Mouse (Mus musculus) midbrain, embryonic 13.5 days (tissue): ENCODE measurements at regions not wholly inside any gene's neighbourhood (a gene's known extent, or its start where the extent isn't known, plus 50 kb on each side); places are given as distances from the start of the nearest gene placed in this dataset.

Experiments
- ATAC-seq: fragments of 200-750 bp; cut with Nextera tagmentation; 2 replicates; pipeline ENCODE4 v1.8.0; 2017; ENCODE audit warnings: mild to moderate bottlenecking, moderate TSS enrichment, moderate library complexity
- H3K27ac ChIP-seq: fragments of 300-500 bp; sonication (generic); 2 replicates; pipeline ENCODE4 v1.5.1; 2015; ENCODE audit warnings: inconsistent platforms, mild to moderate bottlenecking, moderate library complexity
- H3K27me3 ChIP-seq: fragments of 300-500 bp; sonication (generic); 2 replicates; pipeline ENCODE4 v1.6.1; 2015; ENCODE audit warnings: mild to moderate bottlenecking, inconsistent platforms
- H3K36me3 ChIP-seq: fragments of 300-500 bp; sonication (generic); 2 replicates; pipeline ENCODE4 v1.6.1; 2015; ENCODE audit warnings: mild to moderate bottlenecking, inconsistent platforms
- H3K4me1 ChIP-seq: fragments of 300-500 bp; sonication (generic); replicated peaks from 2 replicates; pipeline ENCODE4 v1.6.1; 2015; ENCODE audit warnings: inconsistent platforms
- H3K4me2 ChIP-seq: fragments of 300-500 bp; sonication (generic); replicated peaks from 2 replicates; pipeline ENCODE4 v1.6.1; 2015; ENCODE audit warnings: moderate library complexity, mild to moderate bottlenecking, inconsistent platforms
- H3K4me3 ChIP-seq: fragments of 300-500 bp; sonication (generic); replicated peaks from 2 replicates; pipeline ENCODE4 v1.5.1; 2015; ENCODE audit warnings: mild to moderate bottlenecking, inconsistent platforms
- H3K9ac ChIP-seq: fragments of 300-500 bp; sonication (generic); replicated peaks from 2 replicates; pipeline ENCODE4 v1.6.1; 2015; ENCODE audit warnings: mild to moderate bottlenecking, inconsistent platforms
- H3K9me3 ChIP-seq: fragments of 300-500 bp; sonication (generic); 2 replicates; pipeline ENCODE4 v1.6.1; 2016; ENCODE audit warnings: mild to moderate bottlenecking, inconsistent platforms
- WGBS: fragments of 180-500 bp; shearing (Covaris S2); methylation state at CpG from one replicate; pipeline ENCODE4 v1.1.7; 2015; 5-methylcytosine and 5-hydroxymethylcytosine counted together

GRCm38 (mm10) chr8:90762390-90762789, 54.8 kb downstream of the Gm19935 start:
- Histone ChIP-seq H3K9ac (no peak overlapping the region), H3K4me2 (no peak overlapping the region), H3K4me3 (no peak overlapping the region), H3K36me3 (no peaks in the 10 kb centered on the region), H3K27ac (peak overlapping the region; percentile 60), H3K4me1 (peaks cover 11% of the 10 kb centered on the region; the same call in 1 of the 2 replicates), H3K27me3 (no peaks in the 10 kb centered on the region), H3K9me3 (no peaks in the 10 kb centered on the region)
- 69% methylated on average over 7 of the region's 7 CpGs for WGBS
- no peak for ATAC-seq

DNA sequence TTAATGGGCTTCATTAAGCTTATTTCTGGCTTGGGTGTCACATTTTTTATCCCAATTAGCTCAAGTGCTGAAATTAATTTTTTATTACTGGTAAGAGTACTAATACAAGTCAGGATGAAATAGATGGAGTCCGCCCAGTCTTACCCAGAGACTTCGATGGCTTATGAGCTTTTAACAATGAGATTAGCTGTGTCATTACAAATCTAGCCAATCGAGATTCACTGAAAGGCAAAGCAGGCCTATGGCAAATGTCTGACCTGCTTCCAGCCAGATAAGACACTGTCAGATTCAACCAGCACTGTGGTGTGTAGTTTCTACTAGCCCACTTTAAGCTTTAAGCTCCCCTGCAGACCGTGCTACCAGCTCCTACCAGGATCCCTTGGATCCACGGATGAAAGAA, 55.2 kb downstream of the Gm19935 start:
- Histone ChIP-seq H3K4me3 (no peak overlapping the region), H3K4me1 (peaks cover 11% of the 10 kb centered on the region; the same call in 1 of the 2 replicates), H3K27ac (peak overlapping the region; percentile 60), H3K9ac (no peak overlapping the region), H3K4me2 (no peak overlapping the region), H3K27me3 (no peaks in the 10 kb centered on the region), H3K9me3 (no peaks in the 10 kb centered on the region), H3K36me3 (no peaks in the 10 kb centered on the region)
- 57% methylated on average over 5 of the region's 5 CpGs for WGBS
- 0 out of 2 replicates have a peak, but pooled peaks have one; percentile 37 for ATAC-seq

DNA sequence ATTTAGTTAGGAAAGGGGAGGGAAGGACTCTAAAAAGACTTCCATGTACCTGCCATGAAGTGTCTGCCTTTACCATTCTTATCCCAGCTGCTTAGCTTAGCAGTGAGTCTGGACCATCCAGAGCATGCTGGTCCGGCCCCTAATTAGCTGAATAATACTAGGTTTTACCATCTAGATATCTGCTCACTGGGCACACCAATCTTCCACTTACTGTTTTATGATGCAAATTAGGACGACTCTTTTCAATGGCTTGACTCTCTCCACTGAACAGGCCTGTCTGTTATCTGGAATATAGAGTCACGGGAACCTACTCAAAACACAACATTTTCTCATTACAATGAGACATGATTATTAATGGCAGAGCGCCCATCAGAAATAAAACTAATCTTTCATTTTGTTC, 55.7 kb downstream of the Gm19935 start:
- H3K27me3 ChIP-seq = no peaks in the 10 kb centered on the region
- H3K9me3 ChIP-seq = no peaks in the 10 kb centered on the region
- no peak overlapping the region for H3K4me3 ChIP-seq
- H3K36me3 ChIP-seq = no peaks in the 10 kb centered on the region
- no peak overlapping the region for H3K27ac ChIP-seq
- WGBS = 38% methylated on average over 4 of the region's 4 CpGs
- H3K4me2 ChIP-seq = no peak overlapping the region
- 0 out of 2 replicates have a peak, but pooled peaks have one; percentile 43 for ATAC-seq
- no peak overlapping the region for H3K9ac ChIP-seq
- H3K4me1 ChIP-seq = peaks cover 11% of the 10 kb centered on the region; the same call in 1 of the 2 replicates

- Histone ChIP-seq H3K27ac (no peak overlapping the region), H3K4me3 (no peak overlapping the region), H3K9me3 (no peaks in the 10 kb centered on the region), H3K27me3 (no peaks in the 10 kb centered on the region), H3K4me1 (peaks cover 18% of the 10 kb centered on the region; the same call in 1 of the 2 replicates), H3K4me2 (no peak overlapping the region), H3K9ac (no peak overlapping the region), H3K36me3 (no peaks in the 10 kb centered on the region)
- no peak for ATAC-seq
- WGBS = 50% methylated on average over 9 of the region's 9 CpGs
These were observed 57.7 kb downstream of the Gm19935 start for GRCm38 (mm10) chr8:90759531-90759930.

DNA sequence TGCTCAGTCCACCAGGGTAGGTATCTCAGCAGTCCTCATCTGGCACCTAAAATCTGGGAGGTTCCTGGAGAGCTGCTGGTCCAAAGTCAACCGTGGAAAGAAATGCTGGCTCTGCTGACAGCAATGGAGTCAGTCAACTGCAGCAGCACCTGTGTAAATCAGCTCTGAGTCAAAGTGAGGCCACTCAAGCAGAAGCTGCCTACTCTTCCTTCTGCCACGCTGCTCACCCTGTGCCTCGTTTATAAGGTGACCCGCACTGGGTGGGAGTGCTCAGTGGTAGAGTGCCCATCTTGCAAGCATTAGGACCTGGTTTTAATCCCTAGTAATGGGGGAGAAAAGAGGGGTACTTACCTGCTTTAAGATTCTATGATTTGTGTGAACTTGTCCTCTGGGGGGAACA, 62.2 kb downstream of the Gm19935 start:
- H3K27ac ChIP-seq = no peak overlapping the region
- H3K4me2 ChIP-seq = no peak overlapping the region
- H3K27me3 ChIP-seq = no peaks in the 10 kb centered on the region
- no peaks in the 10 kb centered on the region for H3K9me3 ChIP-seq
- no peak overlapping the region for H3K4me3 ChIP-seq
- no peak overlapping the region for H3K9ac ChIP-seq
- 64% methylated on average over 4 of the region's 4 CpGs for WGBS
- 0 out of 2 replicates have a peak, but pooled peaks cover 15% of the 10 kb centered on the region for H3K4me1 ChIP-seq
- no peaks in the 10 kb centered on the region for H3K36me3 ChIP-seq
- no peak for ATAC-seq

GRCm38 (mm10) chr8:90743546-90743945, 73.6 kb downstream of the Gm19935 start:
- 99% methylated on average over 2 of the region's 2 CpGs for WGBS
- Histone ChIP-seq H3K4me1 (peaks cover 31% of the 10 kb centered on the region), H3K27me3 (no peaks in the 10 kb centered on the region), H3K4me2 (no peak overlapping the region), H3K4me3 (no peak overlapping the region), H3K36me3 (no peaks in the 10 kb centered on the region), H3K9me3 (no peaks in the 10 kb centered on the region), H3K27ac (no peak overlapping the region), H3K9ac (no peak overlapping the region)
- ATAC-seq = no peak

- Histone ChIP-seq H3K27ac (peak overlapping the region; percentile 94), H3K27me3 (no peaks in the 10 kb centered on the region), H3K9me3 (peaks cover 3% of the 10 kb centered on the region; the same call in 1 of the 2 replicates), H3K36me3 (0 out of 2 replicates have a peak, but pooled peaks cover 3% of the 10 kb centered on the region), H3K4me2 (peak overlapping the region; percentile 33), H3K4me1 (peaks cover 31% of the 10 kb centered on the region), H3K9ac (0 out of 2 replicates have a peak overlapping the region, but pooled peaks have one; percentile 23), H3K4me3 (no peak overlapping the region)
- ATAC-seq = peak; percentile 91
- 7% methylated on average over 9 of the region's 9 CpGs for WGBS
These were observed 76.0 kb downstream of the Gm19935 start for GRCm38 (mm10) chr8:90740963-90741733.

- Histone ChIP-seq H3K4me2 (peak overlapping the region; percentile 33), H3K36me3 (0 out of 2 replicates have a peak, but pooled peaks cover 3% of the 10 kb centered on the region), H3K27ac (peak overlapping the region; percentile 94), H3K4me1 (peaks cover 31% of the 10 kb centered on the region), H3K27me3 (no peaks in the 10 kb centered on the region), H3K9ac (0 out of 2 replicates have a peak overlapping the region, but pooled peaks have one; percentile 10), H3K4me3 (no peak overlapping the region), H3K9me3 (peaks cover 3% of the 10 kb centered on the region; the same call in 1 of the 2 replicates)
- 4% methylated on average over 2 of the region's 2 CpGs for WGBS
- peak; percentile 94 for ATAC-seq
These were observed 76.8 kb downstream of the Gm19935 start for GRCm38 (mm10) chr8:90740302-90740962.

GRCm38 (mm10) chr8:90728011-90728410, 89.2 kb downstream of the Gm19935 start:
- 9% methylated on average over 1 of the region's 1 CpGs for WGBS
- no peak overlapping the region for H3K9ac ChIP-seq
- no peaks in the 10 kb centered on the region for H3K4me1 ChIP-seq
- H3K9me3 ChIP-seq = no peaks in the 10 kb centered on the region
- no peak for ATAC-seq
- no peaks in the 10 kb centered on the region for H3K27me3 ChIP-seq
- H3K27ac ChIP-seq = no peak overlapping the region
- no peak overlapping the region for H3K4me3 ChIP-seq
- H3K36me3 ChIP-seq = no peaks in the 10 kb centered on the region
- no peak overlapping the region for H3K4me2 ChIP-seq

DNA sequence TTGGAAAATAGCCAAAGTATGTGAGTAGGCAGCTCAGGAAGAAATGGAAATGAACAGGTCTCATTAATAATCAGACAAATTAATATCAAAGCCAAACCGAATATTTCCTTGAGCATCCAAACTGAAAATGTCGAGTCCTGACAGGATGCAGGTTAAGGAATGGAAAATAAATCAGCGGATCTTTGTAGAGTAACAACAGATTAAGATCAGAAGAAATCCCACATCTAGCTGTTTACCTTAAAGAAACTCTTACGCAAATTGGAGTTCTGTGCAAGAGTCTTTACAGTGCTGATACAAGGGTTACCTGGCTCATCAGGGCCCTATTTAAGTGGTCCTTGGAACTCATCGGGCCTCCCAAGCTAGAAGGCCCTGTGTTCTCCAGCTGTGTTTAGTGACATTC, 92.0 kb downstream of the Gm19935 start:
- Histone ChIP-seq H3K27me3 (no peaks in the 10 kb centered on the region), H3K36me3 (no peaks in the 10 kb centered on the region), H3K4me2 (no peak overlapping the region), H3K4me1 (no peaks in the 10 kb centered on the region), H3K27ac (no peak overlapping the region), H3K9me3 (no peaks in the 10 kb centered on the region), H3K9ac (no peak overlapping the region), H3K4me3 (no peak overlapping the region)
- ATAC-seq = no peak
- WGBS = 92% methylated on average over 5 of the region's 5 CpGs

DNA sequence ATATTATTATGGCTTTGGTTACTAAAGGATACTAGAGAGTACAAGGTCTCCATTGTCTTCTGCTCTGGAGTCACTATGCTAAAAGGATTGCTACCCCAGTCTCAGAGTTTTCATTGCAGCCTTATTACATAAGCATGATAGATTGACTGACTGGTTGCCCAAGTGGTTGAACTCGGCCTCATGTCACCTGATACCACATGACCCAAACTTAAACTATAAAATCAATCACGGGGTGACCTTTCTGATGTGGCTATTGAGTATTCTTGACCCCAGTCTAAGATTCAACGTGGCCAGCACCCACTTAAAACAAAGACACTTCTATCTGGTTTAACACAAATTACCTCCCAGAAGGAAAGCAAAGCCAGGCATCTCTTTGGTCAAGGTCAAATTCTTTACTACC, 100.8 kb downstream of the Gm19935 start:
- WGBS = 63% methylated on average over 3 of the region's 3 CpGs
- no peaks in the 10 kb centered on the region for H3K27me3 ChIP-seq
- ATAC-seq = no peak

GRCm38 (mm10) chr8:90708524-90708923, 108.7 kb downstream of the Gm19935 start:
- no peak overlapping the region for H3K4me3 ChIP-seq
- 14% methylated on average over 5 of the region's 5 CpGs for WGBS
- peak; percentile 65; the same call in 1 of the 2 replicates for ATAC-seq
- no peaks in the 10 kb centered on the region for H3K27me3 ChIP-seq
- H3K4me1 ChIP-seq = peaks cover 5% of the 10 kb centered on the region
- no peaks in the 10 kb centered on the region for H3K36me3 ChIP-seq
- 0 out of 2 replicates have a peak overlapping the region, but pooled peaks have one; percentile 44 for H3K27ac ChIP-seq
- H3K4me2 ChIP-seq = peak overlapping the region; percentile 31
- no peaks in the 10 kb centered on the region for H3K9me3 ChIP-seq
- H3K9ac ChIP-seq = no peak overlapping the region

More for the DNA sequence above, 100.8 kb downstream of the Gm19935 start:
- H3K9me3 ChIP-seq = no peaks in the 10 kb centered on the region
- no peak overlapping the region for H3K4me2 ChIP-seq
- H3K4me1 ChIP-seq = no peaks in the 10 kb centered on the region
- no peak overlapping the region for H3K4me3 ChIP-seq
- no peaks in the 10 kb centered on the region for H3K36me3 ChIP-seq
- no peak overlapping the region for H3K27ac ChIP-seq
- H3K9ac ChIP-seq = no peak overlapping the region
